Mouse (Mus musculus) lung, adult 2 months (tissue): ENCODE data around the gene Phyh.

Experiments
- CTCF ChIP-seq: fragments of 200-500 bp; IDR thresholded peaks from 2 replicates; pipeline ENCODE4 v1.5.1; 2011; ENCODE audit warnings: mild to moderate bottlenecking, low read length, control low read depth; ENCODE audit not compliant: insufficient read depth
- POLR2A ChIP-seq: fragments of 200-500 bp; IDR thresholded peaks from 2 replicates; pipeline ENCODE4 v1.6.1; 2011; ENCODE audit warnings: low read depth, mild to moderate bottlenecking, control low read depth, low read length, borderline replicate concordance; ENCODE audit errors: extremely low read depth

DNA sequence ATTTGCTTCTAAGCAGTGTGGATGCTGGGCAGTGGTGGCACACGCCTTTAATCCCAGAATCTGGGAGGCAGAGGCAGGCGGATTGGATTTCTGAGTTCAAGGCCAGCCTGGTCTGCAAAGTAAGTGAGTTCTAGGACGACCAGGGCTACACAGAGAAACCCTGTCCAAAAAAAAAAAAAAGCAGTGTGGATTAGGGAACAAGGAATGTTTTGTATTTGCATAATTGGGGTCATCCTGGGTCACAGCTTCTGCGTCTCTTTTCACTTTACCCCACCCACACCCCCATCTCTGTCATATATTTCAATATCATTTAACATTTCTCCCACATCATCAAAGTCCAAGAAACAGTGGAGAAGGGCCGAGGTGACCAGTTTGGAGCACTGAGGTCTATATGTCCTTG lies 2.2 kb downstream of the Phyh start:
- TF ChIP-seq CTCF = no peak
- TF ChIP-seq POLR2A = no peak
